Mouse (Mus musculus) heart, embryonic 10.5 days (tissue): ENCODE results near the gene Lrfn2. TPM values are rescaled to one million over a fixed set of nuclear protein-coding genes. Genes with fewer than 3 reads are reported as not detected.

ENCODE experiments used
- DNase-seq: peaks from one replicate; pipeline ENCODE4 v3.0.0-alpha.2; 2017; ENCODE audit warnings: low spot score
- H3K27ac ChIP-seq: fragments of 300-500 bp; sonication (generic); 2 replicates; pipeline ENCODE4 v1.5.1; 2016; ENCODE audit warnings: mild to moderate bottlenecking
- H3K27me3 ChIP-seq: fragments of 300-500 bp; sonication (generic); 2 replicates; pipeline ENCODE4 v1.6.1; 2016; ENCODE audit warnings: mild to moderate bottlenecking; ENCODE audit not compliant: poor library complexity, insufficient read depth, severe bottlenecking
- H3K36me3 ChIP-seq: fragments of 300-500 bp; sonication (generic); 2 replicates; pipeline ENCODE4 v1.6.1; 2016; ENCODE audit warnings: mild to moderate bottlenecking, moderate library complexity
- H3K4me1 ChIP-seq: fragments of 300-500 bp; sonication (generic); 2 replicates; pipeline ENCODE4 v1.6.1; 2016; ENCODE audit warnings: mild to moderate bottlenecking
- H3K4me3 ChIP-seq: fragments of 300-500 bp; sonication (generic); 2 replicates; pipeline ENCODE4 v1.5.1; 2016; ENCODE audit warnings: mild to moderate bottlenecking, moderate library complexity
- H3K9me3 ChIP-seq: fragments of 300-500 bp; sonication (generic); 2 replicates; pipeline ENCODE4 v1.6.1; 2016; ENCODE audit warnings: mild to moderate bottlenecking, moderate library complexity
- WGBS: fragments of 180-500 bp; shearing (Covaris S2); methylation state at CpG from one replicate; pipeline ENCODE4 v1.1.7; 2016; 5-methylcytosine and 5-hydroxymethylcytosine counted together
- polyA plus RNA-seq: library from polyadenylated mRNA; unstranded; fragments of >200 nt; fragmentation: Nextera tagmentation; extraction: Ambion mirVana; gene quantifications from 2 replicates; pipeline ENCODE4 v1.2.1, GENCODE M21; 2016

Lrfn2 gene
- polyA plus RNA-seq, 1 experiment from 2014 or later, result 0.20 TPM

DNA sequence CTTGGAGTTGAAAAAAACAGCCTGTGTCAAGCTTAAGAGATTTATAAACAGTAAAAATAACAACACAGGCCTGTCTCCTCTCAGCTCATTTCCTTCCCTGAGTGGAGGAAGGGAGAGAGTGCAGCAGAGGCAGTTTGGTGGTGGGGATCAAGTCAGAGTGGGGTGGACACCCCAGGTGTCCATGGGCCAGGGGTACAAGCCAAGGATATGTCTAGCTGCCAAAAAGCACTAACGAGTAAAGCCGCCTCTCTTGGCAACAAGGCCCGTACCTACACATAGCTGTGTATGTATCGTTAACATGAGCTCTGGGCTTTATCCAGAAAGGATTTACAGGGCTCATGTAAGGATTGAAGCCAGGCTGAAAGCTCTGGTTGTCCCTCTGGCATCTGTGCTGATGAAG lies 42.9 kb downstream of the Lrfn2 start:
- WGBS, result 86% methylated on average over 4 of the region's 4 CpGs

DNA sequence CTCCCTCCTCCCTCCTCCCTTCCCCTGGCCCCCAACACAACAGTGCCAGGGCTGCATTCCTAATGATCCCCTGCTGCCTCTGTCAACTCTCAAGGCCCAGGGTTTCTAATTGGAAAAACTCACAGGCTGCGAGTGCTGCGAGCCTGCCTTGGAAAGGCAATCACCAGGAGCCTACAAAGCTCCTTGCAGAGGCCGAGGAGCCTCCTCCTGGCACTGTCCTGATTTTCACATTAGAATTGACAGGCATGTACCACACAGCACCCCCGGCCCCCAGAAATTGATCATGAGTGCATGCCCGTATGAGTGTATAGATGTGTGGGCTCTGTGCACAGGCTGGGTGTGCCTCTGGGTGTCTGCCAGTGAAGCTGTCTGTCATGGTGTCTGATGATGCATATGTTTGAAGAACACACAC lies 44.4 kb downstream of the Lrfn2 start:
- H3K27me3 ChIP-seq, result peaks cover 40% of the 10 kb centered on the region
- H3K36me3 ChIP-seq, result no peaks in the 10 kb centered on the region
- no peak for DNase-seq
- H3K9me3 ChIP-seq, result no peaks in the 10 kb centered on the region
- H3K4me1 ChIP-seq, result peaks cover 11% of the 10 kb centered on the region
- H3K4me3 ChIP-seq, result no peak overlapping the region
- no peak overlapping the region for H3K27ac ChIP-seq
- WGBS, result 42% methylated on average over 5 of the region's 5 CpGs

More for the DNA sequence above, 42.9 kb downstream of the Lrfn2 start:
- no peaks in the 10 kb centered on the region for H3K36me3 ChIP-seq
- peaks cover 41% of the 10 kb centered on the region for H3K27me3 ChIP-seq
- H3K4me3 ChIP-seq, result no peak overlapping the region
- no peak overlapping the region for H3K27ac ChIP-seq
- no peaks in the 10 kb centered on the region for H3K9me3 ChIP-seq
- DNase-seq, result no peak
- peaks cover 20% of the 10 kb centered on the region for H3K4me1 ChIP-seq

DNA sequence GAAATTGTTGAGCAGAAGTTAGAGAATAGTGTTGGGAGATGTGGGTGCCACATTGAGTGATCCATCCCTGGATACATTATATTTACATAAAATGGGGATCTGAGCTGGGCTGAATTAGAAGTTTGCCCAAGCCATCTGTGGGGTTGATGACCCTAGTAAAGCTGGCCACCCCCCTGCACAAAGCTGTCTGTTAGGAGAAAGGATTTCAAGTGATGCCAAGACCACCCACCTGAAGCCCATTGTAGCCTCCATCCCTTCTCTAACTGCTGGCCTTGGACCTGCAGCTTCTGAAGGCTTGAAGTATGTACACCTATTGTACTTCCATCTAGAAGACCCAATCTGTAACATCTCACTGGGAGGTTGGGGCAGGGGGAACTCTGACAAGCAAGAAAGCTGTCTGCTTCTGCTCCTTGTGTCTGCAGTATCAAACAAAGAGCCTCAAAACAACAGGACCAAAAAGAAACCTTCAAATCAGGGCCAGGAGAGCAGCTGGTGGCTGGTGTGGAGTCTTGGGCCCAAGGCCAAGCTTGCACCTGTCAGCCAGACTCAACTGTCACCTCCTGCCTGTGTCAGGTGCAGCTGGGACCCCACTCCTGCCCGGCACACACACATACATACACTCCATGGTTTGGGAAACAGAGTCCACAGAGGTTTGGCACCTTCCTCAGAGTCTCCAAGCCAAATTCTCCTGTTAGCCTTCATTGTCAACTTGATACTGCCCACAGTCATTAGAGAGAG lies 63.2 kb downstream of the Lrfn2 start:
- no peaks in the 10 kb centered on the region for H3K36me3 ChIP-seq
- peaks cover 21% of the 10 kb centered on the region; the same call in 1 of the 2 replicates for H3K4me1 ChIP-seq
- no peak overlapping the region for H3K27ac ChIP-seq
- DNase-seq, result no peak
- no peaks in the 10 kb centered on the region for H3K9me3 ChIP-seq
- H3K27me3 ChIP-seq, result peaks cover 12% of the 10 kb centered on the region; the same call in 1 of the 2 replicates
- WGBS, result 55% methylated on average over 1 of the region's 1 CpGs
- H3K4me3 ChIP-seq, result no peak overlapping the region

DNA sequence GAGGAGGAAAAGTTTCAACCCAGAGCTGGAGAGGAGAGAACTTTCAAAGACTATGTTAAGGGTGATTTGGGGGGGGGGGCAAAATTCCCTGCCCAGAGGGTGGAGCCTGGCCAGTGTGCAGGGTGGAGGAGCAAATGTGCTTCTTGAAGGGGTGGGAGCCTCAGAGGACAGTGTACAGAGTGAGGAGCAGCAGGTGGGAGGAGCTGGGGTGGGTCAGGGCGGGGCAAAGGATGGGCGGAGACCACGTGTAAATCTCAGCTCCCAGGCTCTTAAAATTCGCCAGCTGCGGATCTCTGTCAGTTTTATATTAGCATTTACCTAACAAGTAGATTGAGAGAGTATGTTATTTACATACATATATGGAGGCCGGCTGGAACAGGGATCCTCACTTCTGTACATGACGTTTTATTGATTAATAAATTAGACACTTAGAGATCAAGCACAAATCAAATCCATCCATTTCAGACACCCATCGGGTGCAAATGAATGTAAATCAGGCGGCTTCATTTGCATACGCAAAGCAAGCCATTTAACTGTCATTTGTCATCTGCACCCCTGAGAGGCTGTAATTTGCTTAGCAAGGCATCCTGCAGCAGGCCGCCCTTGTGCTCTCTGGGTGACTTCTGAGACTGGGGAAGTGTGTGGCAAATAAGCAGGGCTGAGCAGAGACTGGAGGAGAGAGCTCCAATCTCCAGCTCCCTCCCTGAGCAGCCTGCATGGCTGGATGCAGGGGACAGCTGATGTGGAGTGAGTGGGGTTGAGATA lies 67.5 kb downstream of the Lrfn2 start:
- Histone ChIP-seq H3K4me3 (no peak overlapping the region), H3K9me3 (no peaks in the 10 kb centered on the region), H3K4me1 (peaks cover 21% of the 10 kb centered on the region; the same call in 1 of the 2 replicates), H3K36me3 (no peaks in the 10 kb centered on the region), H3K27ac (no peak overlapping the region), H3K27me3 (peaks cover 12% of the 10 kb centered on the region; the same call in 1 of the 2 replicates)
- DNase-seq, result no peak
- 4% methylated on average over 11 of the region's 11 CpGs for WGBS

DNA sequence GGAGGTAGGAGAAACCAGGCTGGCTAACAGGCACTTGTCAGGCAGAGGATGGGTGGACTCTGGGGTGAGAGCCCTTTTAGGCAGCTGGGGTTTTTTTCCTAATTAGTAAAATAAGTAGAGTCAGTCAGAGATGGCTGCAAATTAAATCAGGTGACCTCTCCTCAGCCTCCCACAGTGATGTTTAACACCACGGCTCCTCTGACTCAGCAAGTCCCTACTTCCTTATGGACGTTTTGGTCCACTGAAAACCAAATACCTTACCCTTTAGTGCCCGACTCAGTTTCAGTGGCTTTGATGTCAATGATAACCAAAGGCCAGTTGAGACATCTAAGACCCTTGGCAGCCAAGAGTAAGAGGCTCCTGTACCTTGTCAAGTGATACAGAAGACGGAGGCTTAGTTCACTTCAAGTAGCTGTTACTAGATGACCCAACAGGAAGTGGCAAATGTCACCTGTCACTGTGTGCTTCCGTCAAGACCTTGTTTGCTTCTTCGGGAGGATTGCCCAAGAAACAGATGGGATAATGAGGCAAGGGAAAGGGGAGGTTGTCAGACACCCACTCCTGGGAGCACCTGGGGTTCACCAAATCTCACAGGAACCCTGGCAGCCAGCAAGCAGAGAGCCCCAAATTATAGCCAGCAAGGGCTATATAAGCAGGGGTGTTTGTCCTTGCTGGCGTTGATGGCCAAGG lies 77.3 kb downstream of the Lrfn2 start:
- WGBS, result 40% methylated on average over 7 of the region's 7 CpGs
- DNase-seq, result no peak
- H3K4me1 ChIP-seq, result no peaks in the 10 kb centered on the region
- no peaks in the 10 kb centered on the region for H3K9me3 ChIP-seq
- no peak overlapping the region for H3K4me3 ChIP-seq
- H3K27me3 ChIP-seq, result peaks cover 12% of the 10 kb centered on the region; the same call in 1 of the 2 replicates
- H3K36me3 ChIP-seq, result no peaks in the 10 kb centered on the region
- no peak overlapping the region for H3K27ac ChIP-seq

DNA sequence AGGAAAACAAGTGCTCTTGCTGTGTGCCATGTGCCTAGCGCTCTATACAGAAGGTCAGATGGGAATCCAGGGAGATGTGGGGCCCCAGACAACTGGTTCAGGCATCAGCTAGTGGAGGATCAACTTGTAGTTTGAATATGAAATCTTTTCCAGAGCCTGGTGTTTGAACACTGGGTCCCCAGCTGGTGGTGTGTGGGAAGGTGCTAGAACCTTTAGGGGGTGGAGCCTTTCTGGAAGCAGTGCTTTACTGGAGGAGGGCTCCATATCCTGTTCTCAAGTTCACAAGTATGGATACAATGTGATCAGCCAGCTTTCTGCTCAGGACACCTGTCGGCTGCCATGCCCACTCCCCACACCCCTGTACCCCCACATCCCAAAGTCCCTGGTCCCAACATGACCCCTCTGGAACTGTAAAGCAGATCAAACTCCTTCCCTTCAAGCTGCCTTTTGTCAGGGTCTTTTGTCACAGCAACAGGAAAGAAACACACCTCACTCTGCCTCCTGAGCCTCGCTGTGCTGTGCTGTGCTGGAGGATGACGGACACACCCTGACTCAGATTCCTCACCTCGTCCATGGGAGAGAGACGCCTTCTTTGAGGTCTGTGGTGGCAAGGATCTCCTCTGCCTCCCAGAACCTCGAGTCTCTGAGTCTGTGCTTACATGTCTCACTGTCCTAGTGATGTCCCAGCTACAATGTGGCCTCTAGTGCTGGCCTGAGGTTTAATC lies 81.9 kb downstream of the Lrfn2 start:
- Histone ChIP-seq H3K9me3 (no peaks in the 10 kb centered on the region), H3K27ac (no peak overlapping the region), H3K4me1 (peaks cover 3% of the 10 kb centered on the region; the same call in 1 of the 2 replicates), H3K36me3 (no peaks in the 10 kb centered on the region), H3K27me3 (no peaks in the 10 kb centered on the region), H3K4me3 (no peak overlapping the region)
- WGBS, result 65% methylated on average over 7 of the region's 7 CpGs
- DNase-seq, result no peak

DNA sequence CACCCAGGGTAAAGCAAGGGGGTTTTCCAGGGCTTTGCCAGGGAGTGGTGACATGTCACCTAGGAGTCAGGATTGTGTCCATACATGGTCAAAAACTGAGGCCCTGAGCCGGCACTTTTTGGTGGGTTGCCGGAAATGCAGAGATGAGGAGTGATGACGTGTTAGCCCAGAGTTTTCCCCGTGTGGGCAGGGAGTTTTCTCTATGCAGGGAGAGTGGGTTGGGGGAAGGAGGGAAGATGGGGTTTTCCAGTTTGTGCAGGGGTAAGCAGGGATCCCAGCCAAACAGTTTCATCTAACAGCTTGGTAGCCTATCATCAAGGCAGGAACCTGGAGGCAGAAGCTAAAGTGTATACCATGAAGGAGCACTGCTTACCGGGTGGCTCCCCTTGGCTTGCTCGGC lies 83.2 kb downstream of the Lrfn2 start:
- 77% methylated on average over 6 of the region's 6 CpGs for WGBS
- Histone ChIP-seq H3K4me3 (no peak overlapping the region), H3K9me3 (no peaks in the 10 kb centered on the region), H3K27me3 (no peaks in the 10 kb centered on the region), H3K27ac (no peak overlapping the region), H3K36me3 (no peaks in the 10 kb centered on the region), H3K4me1 (peaks cover 3% of the 10 kb centered on the region; the same call in 1 of the 2 replicates)
- no peak for DNase-seq

DNA sequence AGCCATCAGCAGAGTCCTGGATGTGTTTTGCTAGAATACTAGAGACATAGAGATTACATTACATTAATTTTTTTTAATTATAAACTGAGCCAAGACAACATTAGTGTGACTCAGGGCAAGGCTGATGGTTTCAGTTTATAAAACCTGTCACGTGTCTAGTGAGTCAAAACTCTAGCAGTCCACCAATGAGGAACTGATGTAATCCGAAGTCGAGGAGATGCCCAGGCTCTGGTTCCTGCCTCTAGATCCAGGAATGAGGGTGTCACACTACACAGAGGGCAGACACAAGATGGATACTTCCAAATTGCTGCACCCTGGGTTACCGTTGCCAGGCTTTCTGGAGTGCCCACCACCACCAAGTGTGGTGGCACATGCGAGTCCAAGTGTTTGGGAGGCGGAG lies 84.0 kb downstream of the Lrfn2 start:
- H3K4me3 ChIP-seq, result no peak overlapping the region
- no peaks in the 10 kb centered on the region for H3K27me3 ChIP-seq
- no peaks in the 10 kb centered on the region for H3K9me3 ChIP-seq
- H3K36me3 ChIP-seq, result no peaks in the 10 kb centered on the region
- DNase-seq, result no peak
- no peak overlapping the region for H3K27ac ChIP-seq
- peaks cover 3% of the 10 kb centered on the region; the same call in 1 of the 2 replicates for H3K4me1 ChIP-seq
- WGBS, result 88% methylated on average over 6 of the region's 6 CpGs

DNA sequence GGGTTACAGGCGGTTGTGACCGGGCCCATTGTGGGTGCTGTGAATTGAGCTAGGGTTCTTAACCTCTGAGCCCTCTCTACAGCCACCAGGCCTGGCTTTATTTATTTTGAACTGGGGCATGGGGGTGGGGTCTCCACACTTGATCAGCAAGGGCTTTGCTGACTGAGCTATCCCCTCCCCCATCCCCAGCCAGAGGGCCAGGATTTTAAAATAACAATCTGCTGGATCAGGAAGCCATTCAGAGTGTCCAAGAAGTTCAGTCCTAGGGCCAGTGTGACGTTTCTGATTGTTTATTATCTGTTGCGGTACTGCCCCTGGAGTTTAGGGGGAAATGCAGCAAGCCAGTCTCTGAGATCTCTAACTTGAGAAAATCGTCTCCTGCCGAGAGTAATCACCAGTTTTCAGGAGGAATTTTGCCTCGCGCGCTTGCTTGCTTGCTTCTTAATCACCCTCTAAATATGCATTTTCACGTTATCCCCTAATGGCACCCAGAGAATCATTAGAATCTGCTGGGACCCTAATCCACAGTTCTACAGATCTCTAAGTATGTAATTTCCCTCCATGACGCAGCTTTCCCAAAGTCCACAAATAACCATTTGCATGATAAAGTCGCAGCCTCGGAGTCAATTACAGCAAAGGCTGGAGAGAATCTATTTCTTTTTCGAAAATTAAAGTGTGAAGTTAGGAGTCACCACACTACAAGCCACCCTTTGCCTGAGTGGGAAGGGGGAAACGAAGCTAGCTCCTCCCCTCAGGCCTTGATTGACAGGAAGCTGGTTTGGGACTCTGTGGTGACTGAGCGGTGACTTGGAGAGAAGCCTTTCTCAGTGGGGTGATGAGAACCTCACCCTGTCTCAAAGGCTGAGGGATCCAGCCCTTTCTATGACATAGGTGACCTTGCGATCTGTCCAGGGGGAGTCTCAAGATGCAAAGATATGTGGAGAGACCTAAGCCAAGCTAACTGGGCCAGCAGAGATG lies 85.5 kb downstream of the Lrfn2 start:
- no peaks in the 10 kb centered on the region for H3K9me3 ChIP-seq
- no peak overlapping the region for H3K4me3 ChIP-seq
- H3K4me1 ChIP-seq, result peaks cover 3% of the 10 kb centered on the region; the same call in 1 of the 2 replicates
- no peaks in the 10 kb centered on the region for H3K27me3 ChIP-seq
- WGBS, result 33% methylated on average over 17 of the region's 17 CpGs
- DNase-seq, result no peak
- no peaks in the 10 kb centered on the region for H3K36me3 ChIP-seq
- H3K27ac ChIP-seq, result no peak overlapping the region

DNA sequence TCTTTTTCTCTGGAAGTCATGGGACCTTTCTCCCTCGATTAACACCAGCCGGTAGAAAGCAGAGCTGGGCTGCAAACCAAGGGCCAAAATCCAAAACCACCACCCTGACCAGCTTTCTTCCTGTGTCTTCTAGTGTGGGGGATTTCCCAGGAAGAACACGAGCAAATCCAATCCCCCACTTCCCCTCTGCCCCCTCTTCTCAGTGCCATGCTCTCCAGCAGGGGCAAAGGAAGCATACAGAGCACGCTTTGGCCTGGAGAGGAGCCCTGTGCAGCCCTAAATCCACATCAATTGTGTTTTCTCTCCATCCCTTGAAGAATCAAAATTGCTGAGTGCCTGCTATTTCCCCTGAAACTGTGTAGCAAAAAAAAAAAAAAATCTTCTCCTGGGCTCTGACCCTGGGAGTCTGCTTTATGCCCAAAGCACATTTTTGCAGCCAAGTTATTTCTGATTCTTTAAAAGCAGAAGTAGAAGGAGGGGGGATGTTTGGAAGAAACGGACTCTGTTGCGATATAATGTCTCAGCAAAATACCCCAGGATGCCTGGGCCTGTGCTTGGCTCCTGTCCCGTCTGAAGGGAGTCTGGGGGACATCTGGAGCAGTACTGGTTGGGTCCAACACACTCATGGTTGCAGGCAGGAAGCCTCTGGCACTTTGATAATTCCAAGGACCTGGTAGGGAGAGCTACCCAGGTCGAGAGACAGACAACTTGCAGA lies 86.8 kb downstream of the Lrfn2 start:
- 72% methylated on average over 8 of the region's 8 CpGs for WGBS
- Histone ChIP-seq H3K27me3 (peaks cover 5% of the 10 kb centered on the region; the same call in 1 of the 2 replicates), H3K36me3 (no peaks in the 10 kb centered on the region), H3K9me3 (no peaks in the 10 kb centered on the region), H3K4me3 (no peak overlapping the region), H3K4me1 (peaks cover 3% of the 10 kb centered on the region; the same call in 1 of the 2 replicates), H3K27ac (no peak overlapping the region)
- no peak for DNase-seq
